Mouse (Mus musculus): ENCODE measurements around the gene Grap2.

DNA sequence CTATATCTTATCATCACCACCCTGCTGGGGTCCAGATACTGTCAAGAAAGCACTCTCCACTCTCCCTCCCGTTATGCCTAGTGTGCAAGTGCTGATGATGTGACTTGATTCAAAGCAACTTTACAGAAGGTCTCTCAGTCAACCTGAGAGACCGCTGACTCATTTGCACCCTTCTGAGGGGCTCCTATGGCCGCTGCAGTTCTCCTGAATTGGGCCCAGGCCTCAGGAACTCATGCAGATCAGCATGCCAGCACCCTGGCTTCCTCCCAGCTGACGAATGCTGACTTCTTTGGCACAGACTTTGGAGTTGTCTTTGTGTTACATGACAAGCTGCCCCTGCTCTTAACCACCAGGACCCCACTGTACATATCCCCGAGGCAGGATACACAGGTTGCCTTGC is 21.5 kb downstream of the Grap2 start:
- TF ChIP-seq MAX (IDR thresholded peaks at IDR 0.05; ENCODE audit: low read depth) (no peak), TCF12 (IDR thresholded peaks at IDR 0.05; ENCODE audit: insufficient read depth, poor library complexity, severe bottlenecking) (no peak), POLR2A (IDR thresholded peaks at IDR 0.05; ENCODE audit: insufficient read length, low read depth) (no peak), USF1 (IDR thresholded peaks at IDR 0.05; ENCODE audit: low read depth) (no peak), REST (IDR thresholded peaks at IDR 0.05; ENCODE audit: insufficient read depth, insufficient read length) (no peak), E2F4 (IDR thresholded peaks at IDR 0.05; ENCODE audit: insufficient read depth) (no peak), POLR2AphosphoS2 (IDR thresholded peaks at IDR 0.05; ENCODE audit: insufficient read length, low read depth) (no peak), CEBPB (IDR thresholded peaks at IDR 0.05; ENCODE audit: insufficient read depth, poor library complexity, severe bottlenecking) (no peak), MYOD1 (IDR thresholded peaks at IDR 0.05; ENCODE audit: control insufficient read depth in 1 of 3, insufficient read length in 2 of 3, low read depth in 2 of 3) (no peak), MYOG (IDR thresholded peaks at IDR 0.05; ENCODE audit: control insufficient read depth in 1 of 3, insufficient read depth in 1 of 3, insufficient read length in 2 of 3, low read depth in 2 of 3) (no peak), TCF3 (IDR thresholded peaks at IDR 0.05; ENCODE audit: insufficient read length, low read depth) (no peak), SRF (IDR thresholded peaks at IDR 0.05; ENCODE audit: control insufficient read depth, insufficient read length, low read depth) (no peak)

All from myocyte (in vitro differentiated cells).